Mouse (Mus musculus) kidney, adult 18-20 months (tissue): ENCODE data around the gene Olfr955.

ENCODE experiments used
- DNase-seq: peaks from one replicate; pipeline ENCODE4 v3.0.0; 2021

Olfr955 gene

GRCm38 (mm10) chr9:39471844-39472243, at the start of gene Olfr955:
TSS of gene Olfr955 (minus strand) at chr9:39471944.
- DNase-seq = no peak

GRCm38 (mm10) chr9:39518595-39518994, 46.9 kb upstream of the Olfr955 start:
- no peak for DNase-seq

GRCm38 (mm10) chr9:39515531-39515930, 43.8 kb upstream of the Olfr955 start, which contains the start of gene Olfr957:
TSS of gene Olfr957 (minus strand) at chr9:39515809.
- no peak for DNase-seq

GRCm38 (mm10) chr9:39509412-39509811, 37.7 kb upstream of the Olfr955 start:
- DNase-seq = no peak

GRCm38 (mm10) chr9:39508998-39509397, 37.3 kb upstream of the Olfr955 start:
- peak; percentile 15 for DNase-seq

- DNase-seq = no peak
Measured at GRCm38 (mm10) chr9:39493895-39494294, 22.2 kb upstream of the Olfr955 start, which contains the start of gene Olfr44. TSS of gene Olfr44 (minus strand) at chr9:39493995.

GRCm38 (mm10) chr9:39456401-39456800, 15.3 kb downstream of the Olfr955 start, which contains the start of gene Olfr954:
TSS of gene Olfr954 (plus strand) at chr9:39456701.
- no peak for DNase-seq

GRCm38 (mm10) chr9:39427048-39427447, 44.7 kb downstream of the Olfr955 start, which contains the start of gene Olfr952:
TSS of gene Olfr952 (minus strand) at chr9:39427148.
- no peak for DNase-seq
